Mouse (Mus musculus): ENCODE data around the gene Slc35f4.

Slc35f4 gene

GRCm38 (mm10) chr14:49348897-49349250 lies 177.0 kb downstream of the Slc35f4 start:
- DNase-seq (ENCODE audit: low spot score in 2 of 2), result no peak

- no peak for DNase-seq (ENCODE audit: low spot score in 2 of 2)
Measured at GRCm38 (mm10) chr14:49348164-49348896, 177.5 kb downstream of the Slc35f4 start.

GRCm38 (mm10) chr14:49345835-49346234 lies 180.0 kb downstream of the Slc35f4 start:
- DNase-seq (ENCODE audit: low spot score in 2 of 2), result no peak

GRCm38 (mm10) chr14:49337011-49337410 lies 188.8 kb downstream of the Slc35f4 start:
- DNase-seq (ENCODE audit: low spot score in 2 of 2), result no peak

GRCm38 (mm10) chr14:49333841-49334240 lies 192.0 kb downstream of the Slc35f4 start:
- DNase-seq (ENCODE audit: low spot score in 2 of 2), result no peak

- DNase-seq (ENCODE audit: low spot score in 2 of 2), result no peak
Measured at GRCm38 (mm10) chr14:49316493-49316894, 209.4 kb downstream of the Slc35f4 start.

- no peak for DNase-seq (ENCODE audit: low spot score in 2 of 2)
Measured at GRCm38 (mm10) chr14:49313981-49314380, 211.9 kb downstream of the Slc35f4 start.

- DNase-seq (ENCODE audit: low spot score in 2 of 2), result no peak
Measured at GRCm38 (mm10) chr14:49313376-49313775, 212.5 kb downstream of the Slc35f4 start.

- DNase-seq (ENCODE audit: low spot score in 2 of 2), result no peak
Measured at GRCm38 (mm10) chr14:49311548-49311947, 214.3 kb downstream of the Slc35f4 start.

GRCm38 (mm10) chr14:49311091-49311492 lies 214.8 kb downstream of the Slc35f4 start:
- no peak for DNase-seq (ENCODE audit: low spot score in 2 of 2)

- DNase-seq (ENCODE audit: low spot score in 2 of 2), result no peak
Measured at GRCm38 (mm10) chr14:49309670-49310069, 216.2 kb downstream of the Slc35f4 start.

- no peak for DNase-seq (ENCODE audit: low spot score in 2 of 2)
Measured at GRCm38 (mm10) chr14:49308591-49308990, 217.3 kb downstream of the Slc35f4 start.

GRCm38 (mm10) chr14:49307842-49308241 lies 218.0 kb downstream of the Slc35f4 start:
- no peak for DNase-seq (ENCODE audit: low spot score in 2 of 2)

GRCm38 (mm10) chr14:49305534-49306409 lies 220.1 kb downstream of the Slc35f4 start:
- DNase-seq (ENCODE audit: low spot score in 2 of 2), result no peak

- DNase-seq (ENCODE audit: low spot score in 2 of 2), result no peak
Measured at GRCm38 (mm10) chr14:49302271-49302857, 223.5 kb downstream of the Slc35f4 start.

GRCm38 (mm10) chr14:49300981-49301619 lies 224.7 kb downstream of the Slc35f4 start:
- no peak for DNase-seq (ENCODE audit: low spot score in 2 of 2)

- DNase-seq (ENCODE audit: low spot score in 2 of 2), result no peak
Measured at GRCm38 (mm10) chr14:49300326-49300725, 225.5 kb downstream of the Slc35f4 start.

- DNase-seq (ENCODE audit: low spot score in 2 of 2), result no peak
Measured at GRCm38 (mm10) chr14:49293802-49294449, 231.9 kb downstream of the Slc35f4 start.

GRCm38 (mm10) chr14:49290029-49290745 lies 235.7 kb downstream of the Slc35f4 start:
- no peak for DNase-seq (ENCODE audit: low spot score in 2 of 2)

- DNase-seq (ENCODE audit: low spot score in 2 of 2), result no peak
Measured at GRCm38 (mm10) chr14:49283784-49284655, 241.8 kb downstream of the Slc35f4 start.

All from heart, adult 9 months (tissue).